Mouse (Mus musculus): ENCODE measurements at regions not wholly inside any gene's neighbourhood (a gene's known extent, or its start where the extent isn't known, plus 50 kb on each side); places are given as distances from the start of the nearest gene placed in this dataset.
A peak's percentile ranks its signal among the peaks of the same experiment; 100 is the strongest.

DNA sequence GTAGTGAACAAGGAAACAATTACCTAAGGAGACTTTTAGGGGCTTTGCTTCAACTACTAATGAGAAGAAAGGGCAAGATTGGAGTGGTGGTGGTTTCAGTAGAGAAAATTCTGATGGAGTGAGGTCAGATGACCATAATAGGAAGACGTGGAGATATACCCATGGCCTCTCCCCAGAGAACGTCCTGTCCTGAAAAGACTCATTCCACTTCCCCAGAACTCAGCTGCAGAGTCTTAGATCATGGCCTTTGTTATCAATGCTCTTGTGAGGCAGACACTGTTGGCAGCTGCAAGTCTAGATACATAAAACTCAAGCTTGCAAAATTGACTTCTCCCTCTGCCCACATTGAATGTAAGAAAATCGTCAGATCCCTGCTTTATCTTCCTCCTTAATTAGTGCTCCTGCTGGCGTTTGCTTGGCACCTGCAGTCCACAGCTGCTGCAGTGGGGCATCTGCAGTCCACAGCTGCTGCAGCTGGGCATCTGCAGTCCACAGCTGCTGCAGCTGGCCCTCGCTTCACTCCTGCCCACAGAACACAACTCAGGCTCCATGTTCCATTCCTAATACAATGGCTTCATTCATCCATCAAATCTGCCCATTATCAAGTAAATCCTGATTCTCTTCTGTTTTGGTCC lies 162.5 kb downstream of the Cxcl12 start:
- DNase-seq (ENCODE audit: low spot score): peak; percentile 9

DNA sequence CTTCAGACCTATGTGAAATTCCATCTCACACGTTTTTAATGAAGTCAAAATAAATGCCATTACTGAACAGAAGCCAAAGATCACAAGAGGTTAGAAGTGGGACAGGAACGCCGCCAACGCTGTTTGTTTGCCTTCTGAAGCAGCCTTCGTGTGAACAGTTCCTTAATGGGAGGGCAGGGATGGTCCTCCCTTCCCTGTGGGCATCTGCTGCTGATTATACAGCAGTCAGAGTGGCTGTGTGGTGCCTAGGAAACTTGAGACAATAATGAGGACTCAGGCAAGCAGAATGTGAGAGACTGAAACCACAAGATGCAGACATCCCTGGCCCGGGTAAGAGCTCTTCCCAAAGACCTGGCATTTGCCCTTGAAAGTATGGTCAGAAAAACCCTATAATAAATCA lies 164.3 kb downstream of the Cxcl12 start:
- no peak for DNase-seq (ENCODE audit: low spot score)

GRCm38 (mm10) chr6:117342123-117342522 lies 173.8 kb downstream of the Cxcl12 start:
- DNase-seq (ENCODE audit: low spot score): no peak

DNA sequence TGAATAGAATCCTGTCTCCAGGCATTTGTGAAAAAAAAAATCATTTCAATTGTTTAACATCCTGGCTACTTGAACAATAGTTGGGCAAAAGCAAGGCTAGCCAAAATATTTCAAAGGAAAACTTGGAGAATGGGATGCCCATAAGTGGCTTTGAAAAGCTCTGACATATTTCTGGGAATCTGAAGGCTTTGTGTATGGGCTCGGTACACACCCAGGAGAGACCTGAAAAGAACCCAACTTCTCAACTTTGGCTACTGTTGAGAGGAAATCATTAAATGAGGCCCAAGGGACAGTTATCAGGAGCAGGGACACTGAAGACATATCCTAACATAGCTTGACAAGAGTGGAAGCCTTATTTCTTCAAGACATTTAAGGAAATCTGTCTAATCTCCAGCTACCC lies 179.0 kb downstream of the Cxcl12 start:
- no peak for DNase-seq (ENCODE audit: low spot score)

DNA sequence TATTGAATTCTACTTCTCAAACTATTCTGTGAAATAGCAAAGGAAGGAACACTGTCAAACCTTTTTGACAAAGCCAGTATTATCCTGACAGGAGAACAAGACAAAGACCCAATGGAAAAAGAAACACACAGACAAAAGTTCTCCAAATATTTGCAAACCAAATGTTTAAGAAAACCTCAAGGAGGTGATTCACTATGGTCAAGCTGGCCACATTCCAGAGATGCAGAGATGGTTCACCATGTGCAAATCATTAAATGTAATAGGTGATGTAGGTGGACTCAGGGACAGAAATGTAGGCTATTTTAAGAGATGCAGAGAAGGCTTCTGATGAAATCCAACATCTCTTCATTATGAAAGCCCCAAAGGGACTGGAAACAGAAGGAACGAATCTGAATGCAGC lies 183.5 kb downstream of the Cxcl12 start:
- DNase-seq (ENCODE audit: low spot score): no peak

DNA sequence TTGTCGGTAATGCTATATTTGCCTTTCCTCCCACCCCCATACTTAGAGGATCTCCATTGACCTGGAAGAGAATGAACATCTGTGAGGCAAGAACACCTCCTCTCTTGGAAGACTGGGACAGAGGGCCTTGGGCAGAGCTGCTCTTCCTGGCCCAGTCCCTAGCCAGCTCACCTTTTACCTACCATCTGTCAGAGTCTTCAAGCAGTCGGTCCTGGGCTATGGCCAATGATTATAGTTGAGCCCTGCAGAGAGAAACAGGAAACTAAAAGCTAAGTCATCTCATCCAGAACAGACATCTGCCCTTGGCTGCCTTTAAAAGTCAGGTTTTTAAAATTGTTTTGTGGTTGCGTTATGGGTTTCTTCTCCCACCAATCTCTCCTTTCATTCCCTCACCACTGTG lies 184.8 kb downstream of the Cxcl12 start:
- DNase-seq (ENCODE audit: low spot score): no peak

GRCm38 (mm10) chr6:117356101-117356500 lies 187.8 kb downstream of the Cxcl12 start:
- DNase-seq (ENCODE audit: low spot score): no peak

DNA sequence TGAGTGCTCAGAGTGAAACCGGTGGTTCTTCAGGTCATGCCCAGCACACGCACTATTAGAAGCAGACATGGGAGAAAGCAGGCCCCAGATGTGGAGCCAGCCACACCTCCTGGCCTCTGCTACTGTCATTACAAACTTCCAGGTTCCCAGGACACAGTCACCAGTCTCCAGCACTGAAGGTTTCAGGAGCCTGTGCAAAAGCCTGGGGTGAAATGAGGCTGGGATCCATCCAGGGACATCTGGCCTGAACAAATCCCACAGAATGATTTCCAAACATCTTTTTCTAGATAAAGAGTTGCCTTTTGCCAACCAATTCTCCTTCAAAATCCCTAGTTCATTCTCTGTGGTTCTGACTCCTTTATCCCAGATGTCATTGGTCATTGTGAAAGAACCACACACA lies 191.1 kb downstream of the Cxcl12 start:
- no peak for DNase-seq (ENCODE audit: low spot score)

DNA sequence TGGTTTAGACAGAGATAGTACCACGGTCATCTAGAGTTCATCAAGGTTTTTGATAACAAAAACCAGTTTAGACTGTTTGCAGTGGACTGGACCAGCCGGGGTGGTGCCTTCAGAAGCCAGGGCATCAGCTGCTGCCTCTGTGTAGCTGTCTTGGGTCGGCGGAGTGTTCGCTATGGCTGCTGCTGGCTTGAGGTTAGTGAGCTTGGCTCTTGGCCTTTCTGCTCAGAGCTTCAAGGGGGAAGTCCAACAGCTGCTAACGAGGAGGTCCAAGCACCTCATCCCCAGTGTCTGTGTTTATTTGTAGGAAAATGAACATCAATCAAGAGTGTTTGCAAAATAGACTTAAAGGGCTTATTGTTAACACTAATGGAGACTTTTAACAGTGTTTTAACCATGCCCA lies 198.2 kb downstream of the Cxcl12 start:
- DNase-seq (ENCODE audit: low spot score): no peak

- peak; percentile 4 for DNase-seq (ENCODE audit: low spot score)
Observed at GRCm38 (mm10) chr6:117375989-117376388, 207.7 kb downstream of the Cxcl12 start.

DNA sequence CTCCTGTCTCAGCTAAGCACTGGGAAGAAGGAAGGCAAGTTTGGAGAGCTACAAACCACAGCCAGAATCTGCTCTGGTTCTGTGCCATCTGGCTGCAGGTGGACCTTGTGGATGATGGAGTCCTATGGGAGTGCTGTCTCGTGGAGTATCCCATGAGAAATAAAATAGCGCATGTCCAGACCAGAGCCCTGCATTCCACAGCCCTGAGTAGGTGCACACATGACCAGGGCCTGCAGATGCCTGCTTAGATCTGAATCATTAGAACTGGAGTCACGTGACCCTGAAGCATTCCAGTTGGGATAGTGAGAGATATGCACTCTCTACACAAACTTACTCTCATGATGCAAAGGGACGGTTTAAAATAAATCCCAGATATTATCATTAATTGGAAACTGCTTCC lies 211.6 kb downstream of the Cxcl12 start:
- no peak for DNase-seq (ENCODE audit: low spot score)

- DNase-seq (ENCODE audit: low spot score): no peak
Observed at GRCm38 (mm10) chr6:117390233-117390848, 222.0 kb downstream of the Cxcl12 start.

GRCm38 (mm10) chr6:117393480-117393879 lies 225.1 kb downstream of the Cxcl12 start:
- no peak for DNase-seq (ENCODE audit: low spot score)

GRCm38 (mm10) chr6:117405589-117406311 lies 237.4 kb downstream of the Cxcl12 start:
- no peak for DNase-seq (ENCODE audit: low spot score)

- no peak for DNase-seq (ENCODE audit: low spot score)
Observed at GRCm38 (mm10) chr6:117406312-117406595, 237.9 kb downstream of the Cxcl12 start.

DNA sequence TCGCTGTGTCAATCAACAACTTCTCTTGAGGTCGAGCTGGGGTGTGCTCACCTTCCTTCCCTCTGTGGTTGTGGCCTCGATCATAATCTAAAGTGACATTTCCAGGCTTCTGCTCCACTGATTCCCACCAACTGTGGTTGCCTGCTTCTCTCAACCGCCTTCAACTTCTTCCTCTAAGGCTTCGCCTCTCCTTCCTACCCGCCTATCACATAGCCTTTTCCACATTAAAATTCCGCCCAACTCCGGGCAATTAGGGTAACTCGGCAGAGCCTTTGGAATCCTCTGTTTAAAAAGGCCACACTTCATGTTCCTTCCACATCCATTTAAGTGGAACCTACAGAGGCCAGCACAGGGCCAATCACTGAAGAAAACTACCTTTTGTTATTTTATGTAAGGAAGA lies 238.4 kb downstream of the Cxcl12 start:
- peak; percentile 65 for DNase-seq (ENCODE audit: low spot score)

- peak; percentile 36 for DNase-seq (ENCODE audit: low spot score)
Observed at GRCm38 (mm10) chr6:117407206-117407858, 239.0 kb downstream of the Cxcl12 start.

GRCm38 (mm10) chr6:117407953-117408352 lies 239.6 kb downstream of the Cxcl12 start:
- no peak for DNase-seq (ENCODE audit: low spot score)

DNA sequence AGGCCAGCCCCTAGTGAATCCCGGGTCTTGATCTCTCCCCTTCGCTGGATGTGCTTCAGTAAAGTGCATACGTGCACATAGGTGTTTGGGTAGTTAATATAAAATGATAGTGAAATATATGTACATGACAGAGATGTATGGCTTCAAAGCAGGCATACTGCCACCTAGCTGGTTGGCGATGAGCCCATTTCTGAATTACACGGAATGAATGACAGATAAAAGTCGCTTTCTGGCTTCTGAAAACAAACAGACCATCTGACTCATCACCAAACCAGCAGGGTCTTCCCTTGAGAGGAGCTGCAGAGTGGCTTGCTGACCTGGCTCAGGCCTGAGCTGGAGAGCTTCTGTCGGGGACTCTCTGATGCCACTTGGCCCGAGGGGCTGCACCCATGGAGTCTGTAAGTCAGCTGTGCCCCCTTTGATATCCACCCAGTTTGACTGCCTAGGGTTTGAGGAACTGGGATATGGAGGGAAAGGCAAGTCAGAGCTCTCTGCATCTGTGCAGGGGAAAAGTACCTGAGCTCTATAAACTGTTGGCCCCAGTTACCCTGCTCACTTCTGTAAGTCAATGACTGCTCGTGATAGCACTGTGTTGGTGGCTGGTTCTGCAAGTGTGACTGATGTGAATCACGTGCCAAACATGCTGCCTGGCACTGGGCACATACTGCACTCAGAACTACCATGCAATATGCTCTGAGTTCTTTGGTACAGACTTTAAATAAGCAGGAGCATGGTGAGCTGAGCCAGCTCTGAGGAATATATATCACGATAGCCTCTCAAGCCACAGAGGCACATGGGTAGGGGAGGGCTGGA lies 240.8 kb downstream of the Cxcl12 start:
- DNase-seq (ENCODE audit: low spot score): no peak

GRCm38 (mm10) chr6:117414926-117415325 lies 246.6 kb downstream of the Cxcl12 start:
- no peak for DNase-seq (ENCODE audit: low spot score)

- no peak for DNase-seq (ENCODE audit: low spot score)
Observed at GRCm38 (mm10) chr6:117415901-117416300, 247.6 kb downstream of the Cxcl12 start.

GRCm38 (mm10) chr6:117416461-117416860 lies 248.1 kb downstream of the Cxcl12 start:
- DNase-seq (ENCODE audit: low spot score): no peak

Measured in retina, embryonic 14.5 days (tissue).